Mouse (Mus musculus): ENCODE results near the gene Stox2.

DNA sequence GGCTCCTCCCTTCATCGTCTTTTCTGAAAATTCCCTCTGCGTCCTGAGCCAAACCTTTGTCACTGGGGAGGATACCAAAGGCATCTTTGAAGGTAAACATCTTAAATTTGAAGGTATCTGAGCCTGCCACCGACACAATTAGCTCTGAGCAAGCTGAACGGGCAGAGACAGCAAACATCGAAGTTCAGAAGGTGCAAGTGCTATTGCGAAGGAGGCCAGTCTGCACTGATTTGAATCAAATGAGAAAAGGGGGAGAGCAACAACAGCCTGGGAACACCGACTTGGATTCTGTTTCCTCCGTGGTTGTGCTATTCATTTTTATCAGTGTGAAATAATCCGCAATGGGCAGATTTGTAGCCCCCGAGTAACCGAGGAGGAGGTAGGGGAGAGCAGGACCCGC is 202.5 kb downstream of the Stox2 start:
- TF ChIP-seq CTCF (IDR thresholded peaks at IDR 0.05), result no peak
- no peak for TF ChIP-seq EP300 (IDR thresholded peaks at IDR 0.05)

Data from lung, postnatal 0 days (tissue).